Mouse (Mus musculus) urinary bladder, postnatal 25 days (tissue): ENCODE results near the gene Lrrk2.
"Not testable (repeated sequence)": the region's sequence is repeated elsewhere in the genome, so short reads cannot be mapped to it uniquely, and the experiment has no call there.

Experiments
- DNase-seq: peaks from one replicate; pipeline ENCODE4 v3.0.0; 2022; ENCODE audit warnings: low spot score

Lrrk2 gene

DNA sequence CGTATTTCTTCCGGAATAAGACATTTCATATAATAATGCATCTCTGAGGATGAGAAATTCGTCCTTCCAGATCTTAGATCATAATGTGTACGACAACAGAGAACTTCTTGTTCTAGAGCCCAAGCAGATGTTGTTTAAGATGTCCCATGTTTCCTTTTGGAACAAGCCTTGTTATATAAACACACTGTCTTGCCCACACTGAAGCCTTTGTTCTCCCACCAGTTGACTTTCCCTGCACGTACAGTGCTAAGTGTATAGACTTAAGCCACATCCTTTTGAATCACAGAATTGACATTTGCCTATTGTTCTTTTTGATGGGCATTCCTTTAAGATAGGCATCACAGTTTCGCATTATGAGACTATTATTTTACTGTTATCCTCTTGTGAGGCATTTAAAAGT, 162.3 kb downstream of the Lrrk2 start:
- no peak for DNase-seq

DNA sequence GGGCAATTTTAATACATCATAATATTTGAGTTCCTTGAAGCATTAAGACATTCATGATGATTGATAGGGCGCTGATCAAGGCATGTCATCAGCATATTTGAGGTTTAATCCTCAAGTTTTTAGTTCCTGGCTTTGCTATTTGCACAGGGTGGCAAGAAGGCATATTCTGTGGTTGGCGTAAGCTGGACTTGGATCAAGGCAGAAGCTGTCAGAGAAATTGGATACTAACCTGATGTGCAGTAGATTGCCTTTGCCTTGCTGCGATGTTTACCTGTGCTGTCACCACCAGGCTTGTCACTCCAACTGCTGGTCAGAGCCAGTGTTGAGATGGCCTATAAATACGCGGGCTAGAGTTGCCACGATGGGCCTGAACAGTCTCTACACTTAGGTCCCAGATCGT, 165.0 kb downstream of the Lrrk2 start, which contains the start of gene Smgc:
Gene Smgc (plus strand): TSS at position 301 of the 400 bp plus-strand sequence.
- no peak for DNase-seq

DNA sequence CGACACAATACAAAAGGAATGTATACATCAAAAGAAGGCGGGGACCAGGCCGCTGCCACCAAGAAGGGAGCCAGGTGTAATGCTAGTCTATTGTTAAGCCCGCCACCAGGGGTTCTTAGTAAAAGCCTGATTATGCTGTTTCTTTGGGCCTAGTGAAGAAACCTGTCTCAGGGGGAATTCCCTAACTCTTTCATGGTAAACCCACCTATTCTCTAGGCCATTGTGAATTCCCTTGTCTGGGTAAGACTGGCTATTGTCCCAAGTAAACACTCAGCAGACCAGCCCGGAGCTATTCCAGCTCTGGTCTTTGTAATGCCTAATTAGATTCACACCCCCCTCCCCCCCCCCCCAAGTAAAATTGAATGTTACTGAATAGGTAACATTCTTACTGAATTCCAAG, 191.2 kb downstream of the Lrrk2 start:
- not testable (repeated sequence) for DNase-seq
